Mouse (Mus musculus): ENCODE measurements around the gene Acvr1b. TPM values are rescaled to one million over a fixed set of nuclear protein-coding genes. Genes with fewer than 3 reads are reported as not detected.

The Acvr1b gene
- polyA plus RNA-seq, 1 experiment from 2014 or later: 6.6 TPM

GRCm38 (mm10) chr15:101175613-101176283 is 1.9 kb downstream of the Acvr1b start:
- WGBS: 23% methylated on average over 17 of the region's 17 CpGs
- peaks cover 27% of the 10 kb centered on the region; the same call in 1 of the 2 replicates for H3K4me1 ChIP-seq (ENCODE audit: insufficient read depth, low read depth, low read length)
- ATAC-seq: no peak
- peak overlapping the region; percentile 81 for H3K4me2 ChIP-seq (replicated peaks; ENCODE audit: low read depth, low read length)
- DNase-seq (ENCODE audit: low spot score): no peak
- peak overlapping the region; percentile 92 for H3K9ac ChIP-seq (replicated peaks; ENCODE audit: low read depth)
- H3K9me3 ChIP-seq (ENCODE audit: low read length): no peaks in the 10 kb centered on the region
- H3K27me3 ChIP-seq (replicated peaks; ENCODE audit: insufficient read depth, low read length): no peaks in the 10 kb centered on the region
- TF ChIP-seq EP300 (IDR thresholded peaks at IDR 0.05) (no peak), CTCF (IDR thresholded peaks at IDR 0.05) (no peak)
- peak overlapping the region; percentile 93 for H3K27ac ChIP-seq (ENCODE audit: low read length)
- no peaks in the 10 kb centered on the region for H3K36me3 ChIP-seq (ENCODE audit: insufficient read depth, low read length)
- peak overlapping the region; percentile 91 for H3K4me3 ChIP-seq (ENCODE audit: low read depth, low read length)

- no peak overlapping the region for H3K9ac ChIP-seq (replicated peaks; ENCODE audit: low read depth)
- no peak for TF ChIP-seq CTCF (IDR thresholded peaks at IDR 0.05)
- TF ChIP-seq EP300 (IDR thresholded peaks at IDR 0.05): peak; percentile 55
- peak; percentile 84 for DNase-seq (ENCODE audit: low spot score)
These were observed 2.4 kb downstream of the Acvr1b start for GRCm38 (mm10) chr15:101176284-101176680.

GRCm38 (mm10) chr15:101176795-101177691 is 3.2 kb downstream of the Acvr1b start:
- H3K4me2 ChIP-seq (replicated peaks; ENCODE audit: low read depth, low read length): no peak overlapping the region

More at GRCm38 (mm10) chr15:101176284-101176680, 2.4 kb downstream of the Acvr1b start:
- Histone ChIP-seq H3K9me3 (ENCODE audit: low read length) (no peaks in the 10 kb centered on the region), H3K27ac (ENCODE audit: low read length) (peak overlapping the region; percentile 93), H3K27me3 (replicated peaks; ENCODE audit: insufficient read depth, low read length) (no peaks in the 10 kb centered on the region), H3K4me2 (replicated peaks; ENCODE audit: low read depth, low read length) (peak overlapping the region; percentile 81), H3K36me3 (ENCODE audit: insufficient read depth, low read length) (no peaks in the 10 kb centered on the region), H3K4me1 (ENCODE audit: insufficient read depth, low read depth, low read length) (peaks cover 33% of the 10 kb centered on the region; the same call in 1 of the 2 replicates), H3K4me3 (ENCODE audit: low read depth, low read length) (no peak overlapping the region)
- WGBS: 21% methylated on average over 3 of the region's 3 CpGs
- ATAC-seq: no peak

GRCm38 (mm10) chr15:101180363-101181105 is 6.7 kb downstream of the Acvr1b start:
- H3K9ac ChIP-seq (replicated peaks; ENCODE audit: low read depth): no peak overlapping the region
- H3K9me3 ChIP-seq (ENCODE audit: low read length): no peaks in the 10 kb centered on the region
- no peak overlapping the region for H3K4me3 ChIP-seq (ENCODE audit: low read depth, low read length)
- H3K27me3 ChIP-seq (replicated peaks; ENCODE audit: insufficient read depth, low read length): no peaks in the 10 kb centered on the region
- 44% methylated on average over 15 of the region's 15 CpGs for WGBS
- TF ChIP-seq CTCF (IDR thresholded peaks at IDR 0.05) (no peak), EP300 (IDR thresholded peaks at IDR 0.05) (no peak)
- no peak for ATAC-seq
- H3K27ac ChIP-seq (ENCODE audit: low read length): 0 out of 2 replicates have a peak overlapping the region, but pooled peaks have one; percentile 21
- peaks cover 42% of the 10 kb centered on the region; the same call in 1 of the 2 replicates for H3K4me1 ChIP-seq (ENCODE audit: insufficient read depth, low read depth, low read length)
- no peak overlapping the region for H3K4me2 ChIP-seq (replicated peaks; ENCODE audit: low read depth, low read length)
- DNase-seq (ENCODE audit: low spot score): no peak
- no peaks in the 10 kb centered on the region for H3K36me3 ChIP-seq (ENCODE audit: insufficient read depth, low read length)

More at GRCm38 (mm10) chr15:101176795-101177691, 3.2 kb downstream of the Acvr1b start:
- peak; percentile 21; the same call in 1 of the 2 replicates for ATAC-seq
- peak; percentile 75 for DNase-seq (ENCODE audit: low spot score)
- TF ChIP-seq EP300 (IDR thresholded peaks at IDR 0.05): no peak
- TF ChIP-seq CTCF (IDR thresholded peaks at IDR 0.05): no peak
- H3K27me3 ChIP-seq (replicated peaks; ENCODE audit: insufficient read depth, low read length): no peaks in the 10 kb centered on the region
- H3K27ac ChIP-seq (ENCODE audit: low read length): peak overlapping the region; percentile 93
- H3K9ac ChIP-seq (replicated peaks; ENCODE audit: low read depth): no peak overlapping the region
- H3K36me3 ChIP-seq (ENCODE audit: insufficient read depth, low read length): no peaks in the 10 kb centered on the region
- H3K9me3 ChIP-seq (ENCODE audit: low read length): no peaks in the 10 kb centered on the region
- peaks cover 35% of the 10 kb centered on the region; the same call in 1 of the 2 replicates for H3K4me1 ChIP-seq (ENCODE audit: insufficient read depth, low read depth, low read length)
- no peak overlapping the region for H3K4me3 ChIP-seq (ENCODE audit: low read depth, low read length)
- WGBS: 41% methylated on average over 8 of the region's 8 CpGs

GRCm38 (mm10) chr15:101181106-101181466 is 7.2 kb downstream of the Acvr1b start:
- Histone ChIP-seq H3K4me1 (ENCODE audit: insufficient read depth, low read depth, low read length) (peaks cover 37% of the 10 kb centered on the region; the same call in 1 of the 2 replicates), H3K9me3 (ENCODE audit: low read length) (no peaks in the 10 kb centered on the region), H3K27ac (ENCODE audit: low read length) (no peak overlapping the region), H3K4me2 (replicated peaks; ENCODE audit: low read depth, low read length) (no peak overlapping the region), H3K36me3 (ENCODE audit: insufficient read depth, low read length) (no peaks in the 10 kb centered on the region), H3K4me3 (ENCODE audit: low read depth, low read length) (no peak overlapping the region), H3K9ac (replicated peaks; ENCODE audit: low read depth) (no peak overlapping the region), H3K27me3 (replicated peaks; ENCODE audit: insufficient read depth, low read length) (no peaks in the 10 kb centered on the region)
- WGBS: 41% methylated on average over 5 of the region's 5 CpGs
- ATAC-seq: no peak
- peak; percentile 4; the same call in 1 of the 2 replicates for TF ChIP-seq CTCF (IDR thresholded peaks at IDR 0.05)
- no peak for TF ChIP-seq EP300 (IDR thresholded peaks at IDR 0.05)
- DNase-seq (ENCODE audit: low spot score): no peak

Data from lung, postnatal 0 days (tissue).